Mouse (Mus musculus): ENCODE data around the gene Smurf2.

DNA sequence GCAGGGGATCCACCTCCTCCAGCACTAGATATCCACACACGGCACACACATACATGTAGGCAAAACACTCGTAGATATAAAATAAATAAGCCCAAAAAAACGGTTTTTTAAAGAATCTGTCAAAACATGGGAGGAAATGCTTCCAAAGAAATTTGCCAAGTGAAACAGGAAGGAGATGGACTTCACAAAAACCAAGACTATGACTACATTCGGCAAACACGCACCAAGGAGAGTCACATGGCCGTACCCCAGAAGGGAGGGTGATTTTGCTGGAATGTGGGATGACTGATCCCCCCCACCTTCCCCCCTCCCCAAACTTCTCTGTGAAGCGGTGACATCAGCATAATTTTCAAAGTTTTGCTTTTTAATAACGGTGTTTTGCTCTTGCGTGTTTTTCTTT, 33.6 kb upstream of the Smurf2 start:
- TF ChIP-seq CTCF (IDR thresholded peaks at IDR 0.05; ENCODE audit: borderline replicate concordance, extremely low read depth, insufficient read depth, insufficient read length), result no peak
- TF ChIP-seq POLR2A (IDR thresholded peaks at IDR 0.05; ENCODE audit: borderline replicate concordance, extremely low read depth, insufficient read depth, insufficient read length, poor library complexity, severe bottlenecking), result no peak

Measured in brain, embryonic 14.5 days (tissue).